Mouse (Mus musculus) right cerebral cortex, postnatal 4 days (tissue): ENCODE results near the gene Men1.

Experiments used
- DNase-seq: peaks from one replicate; pipeline ENCODE4 v3.0.0-alpha.2; 2022

Men1 gene

DNA sequence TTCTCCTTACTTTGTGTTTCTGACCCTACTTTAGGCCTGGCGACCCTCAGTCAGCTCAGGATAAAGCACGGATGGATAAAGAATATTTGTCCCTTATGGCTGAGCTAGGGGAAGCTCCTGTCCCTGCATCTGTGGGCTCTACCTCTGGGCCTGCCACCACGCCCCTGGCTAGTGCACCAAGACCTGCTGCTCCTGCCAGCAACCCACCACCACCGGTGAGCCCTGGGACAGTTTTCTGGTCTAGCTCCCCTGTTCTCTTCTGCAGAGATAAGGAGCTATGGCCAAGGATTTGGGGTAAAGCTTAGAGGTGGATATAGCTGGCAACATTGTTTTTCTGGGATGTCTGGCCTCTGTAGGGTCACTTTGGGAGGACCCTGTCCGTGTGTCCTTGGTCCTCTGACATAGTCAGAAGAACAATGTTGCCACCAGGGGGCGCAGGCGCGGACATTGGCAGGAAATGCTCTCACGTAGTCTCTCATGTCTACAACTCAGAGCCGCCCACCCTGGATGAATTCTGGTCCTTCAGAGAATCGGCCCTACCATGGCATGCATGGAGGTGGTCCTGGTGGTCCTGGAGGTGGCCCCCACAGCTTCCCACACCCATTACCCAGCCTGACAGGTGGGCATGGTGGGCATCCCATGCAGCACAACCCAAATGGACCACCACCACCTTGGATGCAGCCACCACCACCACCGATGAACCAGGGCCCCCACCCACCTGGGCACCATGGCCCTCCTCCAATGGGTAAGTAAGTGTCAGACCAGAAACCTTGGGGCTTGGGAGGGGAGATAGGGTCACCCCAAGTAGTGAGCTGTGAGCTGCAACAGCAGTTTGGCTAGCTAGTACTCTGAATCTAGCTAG, 39.0 kb downstream of the Men1 start:
- peak; percentile 96 for DNase-seq

DNA sequence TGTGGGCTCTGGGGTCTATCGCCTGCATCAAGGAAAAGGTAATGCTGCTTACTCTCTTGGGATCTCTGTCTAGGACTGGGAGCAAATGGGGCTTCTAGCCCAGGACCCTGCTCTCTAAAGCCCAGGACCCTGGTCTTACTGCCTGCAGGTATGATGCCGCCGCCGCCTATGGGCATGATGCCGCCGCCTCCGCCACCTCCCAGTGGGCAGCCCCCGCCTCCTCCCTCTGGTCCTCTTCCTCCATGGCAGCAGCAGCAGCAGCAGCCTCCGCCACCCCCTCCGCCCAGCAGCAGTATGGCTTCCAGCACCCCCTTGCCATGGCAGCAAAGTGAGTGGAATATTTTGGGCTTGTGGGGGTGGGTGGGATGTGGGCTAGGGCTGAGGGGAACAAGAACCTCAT, 39.8 kb downstream of the Men1 start:
- no peak for DNase-seq

DNA sequence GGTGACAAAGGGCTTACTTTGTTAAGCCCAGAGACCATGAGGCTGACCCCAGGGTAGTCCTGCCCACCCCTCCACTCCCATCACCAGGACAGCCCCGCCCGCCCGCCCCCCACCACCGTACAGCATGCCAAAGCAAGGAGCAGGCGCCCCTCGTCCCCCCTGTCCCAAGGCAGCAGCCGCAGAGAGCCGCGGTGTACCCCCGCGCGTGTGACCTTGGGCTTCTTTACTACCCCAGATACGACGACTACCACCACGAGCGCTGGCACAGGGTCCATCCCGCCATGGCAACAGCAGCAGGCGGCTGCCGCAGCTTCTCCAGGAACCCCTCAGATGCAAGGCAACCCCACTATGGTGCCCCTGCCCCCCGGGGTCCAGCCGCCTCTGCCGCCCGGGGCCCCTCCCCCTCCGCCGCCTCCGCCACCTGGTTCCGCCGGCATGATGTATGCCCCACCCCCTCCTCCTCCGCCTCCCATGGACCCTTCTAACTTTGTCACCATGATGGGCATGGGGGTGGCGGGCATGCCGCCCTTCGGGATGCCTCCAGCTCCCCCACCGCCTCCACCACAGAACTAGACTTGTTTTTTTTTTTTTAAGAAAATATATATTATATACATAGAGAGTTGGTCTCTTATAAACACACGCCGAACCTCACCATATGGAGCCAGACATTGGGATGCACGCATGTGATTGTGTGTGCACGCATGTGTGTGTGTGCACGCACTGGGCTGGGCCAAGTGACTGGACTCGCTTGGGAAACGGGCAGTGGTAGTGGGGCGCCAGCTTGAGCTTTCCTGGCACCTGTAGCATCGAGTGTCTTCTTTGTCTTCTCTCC, 40.9 kb downstream of the Men1 start:
- DNase-seq, result no peak

DNA sequence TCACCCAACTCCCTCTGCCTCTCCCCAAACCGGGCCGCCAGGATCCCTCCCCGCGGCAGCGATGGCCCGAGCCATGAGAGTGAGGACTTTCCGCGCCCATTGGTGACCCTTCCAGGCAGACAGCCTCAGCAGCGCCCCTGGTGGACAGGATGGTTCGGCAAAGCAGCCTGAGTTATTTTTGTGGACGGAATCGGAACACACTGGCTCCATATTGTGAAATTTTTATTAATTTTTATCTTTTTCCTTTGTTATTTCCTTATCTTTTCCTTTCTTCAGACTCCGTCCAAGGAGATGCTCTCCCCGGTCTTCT, 41.4 kb downstream of the Men1 start:
- peak; percentile 76 for DNase-seq

DNA sequence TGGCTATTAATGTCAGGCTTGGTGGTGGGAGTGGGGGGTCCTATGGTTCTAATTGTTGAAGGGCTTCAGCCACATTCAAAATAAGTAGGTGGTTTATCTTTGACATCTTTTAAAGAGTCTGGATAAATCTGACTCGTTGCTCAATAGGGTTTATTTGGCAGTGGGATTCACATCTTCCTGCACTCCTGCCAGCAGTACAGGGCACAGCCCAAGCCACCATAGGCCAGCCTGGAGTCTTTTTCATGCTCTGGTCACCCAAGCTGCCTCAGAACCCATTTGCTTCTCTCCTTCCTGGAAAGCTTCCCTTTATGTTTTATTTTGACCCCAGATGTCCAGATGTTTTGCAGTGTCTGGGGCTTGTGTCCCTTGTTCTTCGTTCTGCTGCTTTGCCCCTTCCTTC, 41.9 kb downstream of the Men1 start:
- DNase-seq, result no peak

DNA sequence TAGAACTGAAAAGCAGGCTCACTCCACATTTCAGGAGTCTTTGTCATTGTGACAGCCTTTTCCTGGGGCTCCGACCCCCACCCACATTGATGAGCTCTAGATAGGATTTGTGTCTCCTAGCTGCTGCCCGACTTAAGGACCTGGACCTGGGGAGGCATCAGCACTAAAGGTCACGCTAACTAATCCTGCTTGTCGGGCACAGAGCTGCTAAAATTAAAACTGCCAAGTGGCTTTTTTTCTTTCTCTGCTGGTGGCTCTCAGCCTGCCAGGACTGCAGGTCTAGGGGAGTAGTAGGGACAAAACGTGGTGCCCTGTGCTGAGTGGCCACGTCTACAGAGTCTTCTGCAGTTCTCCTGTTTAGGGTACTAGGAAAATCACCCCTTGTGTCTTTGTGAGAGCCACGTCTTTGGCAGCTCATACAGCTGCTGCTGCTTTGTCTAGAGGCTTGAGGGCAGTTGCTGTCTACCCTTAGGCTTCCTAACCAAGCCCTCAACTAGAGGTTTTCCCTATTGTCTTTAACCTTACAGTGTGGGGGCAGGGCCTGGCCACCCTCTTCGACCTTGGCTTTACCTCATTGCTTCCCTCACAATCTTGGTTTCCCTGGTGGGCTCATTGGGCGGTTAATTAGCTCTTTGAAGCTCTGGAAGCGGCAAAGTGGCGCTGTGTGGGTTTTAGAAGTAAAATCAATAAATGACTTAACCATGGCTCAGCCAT, 42.7 kb downstream of the Men1 start:
- DNase-seq, result no peak

DNA sequence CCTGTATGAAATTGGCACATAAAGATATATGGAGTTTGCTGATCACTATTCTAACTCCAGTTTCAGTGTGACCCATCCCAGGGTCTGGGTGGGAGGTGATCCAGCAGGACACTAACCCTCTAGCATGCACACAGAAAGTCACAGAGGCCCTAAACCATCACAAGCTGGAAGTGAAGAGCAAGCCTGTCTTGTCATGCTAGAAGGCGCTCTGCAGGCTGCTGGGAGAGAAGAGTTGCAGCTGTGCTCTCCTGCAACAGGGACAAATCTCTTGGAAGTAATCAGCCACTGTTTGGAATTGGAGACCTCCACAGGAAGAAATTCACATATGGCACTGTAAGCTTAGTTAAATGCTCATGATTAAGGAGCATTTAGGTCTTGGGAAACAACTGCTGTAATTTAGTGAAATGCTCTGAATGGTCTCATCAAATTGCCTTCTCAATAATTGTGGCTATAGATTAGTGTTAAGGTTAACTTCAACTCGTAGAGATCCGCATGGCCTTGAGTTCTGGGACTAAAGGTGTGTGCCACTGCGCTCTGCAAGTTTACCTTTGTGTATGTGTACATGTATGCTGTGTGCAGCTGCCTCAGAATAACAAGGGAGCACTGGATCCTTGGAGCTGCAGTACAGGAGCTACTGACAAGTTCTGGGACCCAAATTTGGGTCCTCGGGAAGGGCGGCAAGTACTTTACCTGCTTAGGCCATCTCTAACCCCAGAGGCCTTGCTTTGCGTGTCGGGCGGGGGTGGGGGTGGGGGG, 45.8 kb downstream of the Men1 start:
- no peak for DNase-seq

DNA sequence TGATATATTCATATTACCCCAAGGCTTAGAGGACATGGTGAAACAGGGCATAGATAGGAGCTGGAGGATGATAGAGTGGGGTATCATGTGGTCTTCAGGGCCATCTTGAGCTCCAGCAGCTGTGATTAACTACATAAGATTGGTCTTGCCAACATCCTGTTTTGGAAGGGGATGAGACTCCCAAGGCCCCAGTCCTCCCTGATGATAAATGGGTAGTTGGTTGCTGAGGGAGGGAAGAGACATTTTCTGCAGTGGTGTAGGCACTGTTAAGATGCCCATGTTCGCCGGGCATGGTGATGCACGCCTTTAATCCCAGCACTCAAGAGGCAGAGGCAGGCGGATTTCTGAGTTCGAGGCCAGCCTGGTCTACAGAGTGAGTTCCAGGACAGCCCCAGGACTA, 46.5 kb downstream of the Men1 start:
- no peak for DNase-seq

DNA sequence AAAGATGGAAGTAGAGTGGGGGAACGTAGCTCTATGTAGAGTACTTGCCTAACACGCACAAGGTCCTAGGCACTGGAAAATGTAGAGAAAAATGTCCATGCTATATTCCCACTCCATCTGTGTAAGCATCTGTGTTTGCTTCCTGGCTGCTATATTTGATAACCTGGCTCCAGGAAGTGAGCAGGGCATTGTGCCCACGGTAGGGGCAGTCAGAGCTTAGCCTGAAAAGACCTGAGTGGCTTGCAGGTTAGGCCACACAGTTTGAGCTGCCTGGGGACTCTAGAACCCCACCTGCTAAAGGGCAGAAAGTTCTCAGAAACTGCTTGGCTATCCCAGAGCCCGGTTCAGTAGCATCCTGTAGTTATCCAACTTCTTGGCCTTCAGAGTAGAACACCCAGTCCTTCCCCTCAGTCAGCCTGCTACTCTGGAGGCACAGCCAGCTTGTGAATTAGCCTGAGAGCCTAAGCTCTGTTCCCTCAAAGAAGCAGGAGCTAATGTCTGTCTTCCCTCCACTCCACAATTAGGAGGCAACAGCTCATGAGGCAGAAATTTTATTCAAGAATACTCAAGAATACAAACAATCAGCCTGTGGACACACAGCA, 47.6 kb downstream of the Men1 start:
- DNase-seq, result no peak

DNA sequence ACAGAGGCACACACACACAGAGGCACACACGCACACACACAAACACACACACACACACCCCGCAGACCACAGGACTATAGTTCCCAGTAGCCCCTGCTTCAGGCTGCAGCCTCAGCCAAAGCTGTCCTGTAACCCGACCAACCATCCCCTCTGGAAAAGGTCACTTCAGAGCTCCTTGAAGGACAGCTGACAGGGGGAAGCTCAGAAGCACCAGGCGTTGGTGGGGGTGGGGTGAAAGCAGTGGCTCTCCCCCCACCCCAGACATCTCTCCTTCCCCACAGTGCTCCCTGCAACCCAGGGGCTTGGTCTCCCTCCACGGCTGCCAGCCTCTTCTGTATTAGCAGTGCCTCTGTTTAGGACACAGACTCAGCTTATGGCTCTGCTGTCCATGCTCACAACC, 48.7 kb downstream of the Men1 start:
- no peak for DNase-seq

DNA sequence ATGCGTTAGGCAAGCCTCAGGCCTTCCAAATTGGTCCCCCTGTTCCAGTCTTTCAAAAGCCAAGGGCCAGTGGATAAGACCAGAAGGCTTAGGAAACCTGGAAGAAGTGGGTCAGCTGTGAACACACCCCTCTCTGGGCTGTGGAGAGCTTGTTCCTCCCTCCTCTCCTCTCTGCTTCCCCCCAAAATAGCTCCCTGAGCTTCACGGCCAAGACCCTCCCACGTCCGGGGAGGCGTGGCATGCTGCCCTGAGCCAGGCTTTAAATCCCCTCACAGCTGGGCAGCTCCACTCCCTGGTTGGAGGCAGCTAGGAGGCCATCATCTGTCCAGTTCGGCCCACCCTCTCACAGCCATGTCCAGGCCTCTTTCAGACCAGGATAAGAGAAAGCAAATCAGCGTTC, 49.3 kb downstream of the Men1 start, which contains the start of gene Pygm:
Gene Pygm, plus strand, starts transcription at position 272 of the 400 bp plus-strand sequence.
- DNase-seq, result no peak

DNA sequence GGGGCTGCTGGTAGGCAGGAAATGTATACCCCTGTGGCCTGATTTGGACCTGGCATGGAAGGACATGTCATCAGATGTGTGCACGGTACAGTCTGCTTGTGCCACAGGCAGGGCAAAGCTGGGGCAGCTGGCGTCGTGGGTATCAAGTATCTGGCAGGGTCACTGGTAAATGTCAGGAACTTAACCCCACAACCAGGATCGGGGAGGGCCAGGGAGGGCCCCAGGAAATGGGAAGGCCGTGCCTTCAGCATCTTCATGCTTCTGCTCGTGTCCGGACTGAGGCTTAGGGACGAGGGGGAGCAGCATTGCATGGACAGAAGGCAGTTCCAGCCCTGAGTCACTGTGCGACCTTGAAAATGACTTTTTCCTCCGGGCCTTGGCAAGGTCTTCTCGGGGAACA, 50.2 kb downstream of the Men1 start:
- no peak for DNase-seq

DNA sequence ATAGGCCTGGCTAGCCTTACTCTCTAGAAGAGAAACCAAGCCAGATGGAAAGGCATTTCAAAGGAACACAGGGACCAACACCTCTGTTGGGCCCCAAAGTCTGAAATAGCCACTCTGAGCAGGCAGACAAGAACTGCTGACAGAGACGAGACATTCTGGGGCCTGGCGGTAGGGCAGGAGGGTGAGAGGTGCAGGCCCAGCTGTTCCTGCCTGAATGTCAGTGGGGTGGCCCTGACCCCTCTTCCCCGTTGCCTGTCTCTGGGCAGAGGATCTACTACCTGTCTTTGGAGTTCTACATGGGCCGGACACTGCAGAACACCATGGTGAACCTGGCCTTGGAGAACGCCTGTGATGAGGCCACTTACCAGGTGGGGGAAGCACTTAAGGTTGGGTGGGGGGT, 50.6 kb downstream of the Men1 start:
- DNase-seq, result no peak

DNA sequence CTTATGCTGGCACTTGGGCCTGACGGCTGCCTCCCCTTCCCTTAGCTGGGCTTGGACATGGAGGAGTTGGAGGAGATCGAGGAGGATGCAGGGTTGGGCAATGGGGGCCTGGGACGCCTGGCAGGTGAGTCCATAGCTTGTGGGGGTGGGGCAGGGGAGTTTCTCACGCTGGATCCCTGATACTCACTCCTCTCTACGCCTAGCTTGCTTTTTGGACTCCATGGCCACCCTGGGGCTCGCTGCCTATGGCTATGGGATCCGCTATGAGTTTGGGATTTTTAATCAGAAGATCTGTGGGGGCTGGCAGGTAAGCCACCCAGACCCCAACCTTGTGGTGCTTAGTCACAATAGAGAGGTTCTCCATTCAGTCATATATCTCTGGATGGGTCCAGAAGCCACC, 51.0 kb downstream of the Men1 start:
- no peak for DNase-seq

DNA sequence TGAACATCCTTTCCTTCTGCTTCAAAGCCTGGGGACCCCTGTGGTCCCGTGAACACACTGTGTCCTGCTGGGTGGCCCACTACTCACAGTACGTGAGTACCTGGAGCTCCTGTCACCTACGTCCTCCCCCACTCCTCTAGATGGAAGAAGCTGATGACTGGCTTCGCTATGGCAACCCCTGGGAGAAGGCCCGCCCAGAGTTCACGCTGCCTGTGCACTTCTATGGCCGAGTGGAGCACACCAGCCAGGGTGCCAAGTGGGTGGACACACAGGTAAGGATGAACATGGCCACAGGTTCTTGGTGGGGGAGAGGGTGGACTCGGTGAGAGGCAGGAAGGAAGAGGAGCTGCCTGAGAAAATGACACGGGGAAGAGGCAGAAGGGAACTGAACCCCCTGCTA, 51.5 kb downstream of the Men1 start:
- DNase-seq, result no peak

DNA sequence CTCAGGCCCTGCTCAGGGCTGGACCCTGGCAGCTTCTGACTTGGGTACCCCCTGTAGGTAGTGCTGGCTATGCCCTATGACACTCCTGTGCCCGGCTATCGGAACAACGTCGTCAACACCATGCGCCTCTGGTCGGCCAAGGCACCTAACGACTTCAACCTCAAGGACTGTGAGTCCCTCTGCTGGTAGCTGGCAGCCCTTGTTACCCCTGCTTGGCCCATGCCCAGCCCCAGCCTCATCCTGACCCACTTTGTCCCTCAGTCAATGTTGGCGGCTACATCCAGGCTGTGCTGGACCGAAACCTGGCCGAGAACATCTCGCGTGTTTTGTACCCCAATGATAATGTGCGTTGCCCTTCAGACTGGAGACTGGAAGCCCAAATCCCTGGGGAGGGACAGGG, 53.2 kb downstream of the Men1 start:
- DNase-seq, result peak; percentile 37

DNA sequence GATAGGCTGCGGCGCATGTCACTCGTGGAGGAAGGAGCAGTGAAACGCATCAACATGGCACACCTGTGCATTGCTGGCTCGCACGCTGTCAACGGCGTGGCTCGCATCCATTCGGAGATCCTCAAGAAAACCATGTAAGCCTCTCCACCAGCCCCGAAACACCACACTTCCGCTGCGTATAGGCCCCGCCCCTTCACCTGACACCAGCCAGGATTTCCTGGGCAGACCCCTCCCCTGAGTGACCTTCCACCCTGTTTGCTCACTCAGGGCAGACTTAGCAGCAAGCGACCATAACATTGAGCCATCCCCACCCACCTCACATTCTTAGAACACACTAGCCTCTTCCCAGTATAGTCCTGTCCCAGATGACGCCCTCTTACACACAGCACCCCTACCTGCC, 55.0 kb downstream of the Men1 start:
- no peak for DNase-seq

DNA sequence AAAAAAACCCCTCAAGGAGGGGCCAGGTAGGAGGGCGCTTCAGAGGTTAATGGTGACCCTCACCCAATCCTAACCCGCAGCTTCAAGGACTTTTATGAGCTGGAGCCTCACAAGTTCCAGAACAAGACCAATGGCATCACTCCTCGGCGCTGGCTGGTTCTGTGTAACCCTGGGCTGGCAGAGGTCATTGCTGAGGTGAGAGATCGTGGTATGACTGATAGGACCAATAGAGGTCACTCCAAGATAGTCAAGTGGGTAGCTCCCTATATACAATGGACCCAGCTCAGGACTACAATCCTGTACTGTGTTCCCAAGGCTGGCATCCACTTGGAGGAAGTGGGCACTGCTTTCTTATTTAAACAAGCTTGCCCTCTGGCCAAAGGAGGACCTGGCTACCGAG, 55.5 kb downstream of the Men1 start:
- no peak for DNase-seq
